In genomic region chr15:93656713-93657112, GRCm38 (mm10) we compare ENCODE assay signal across 19 mouse cellular contexts.
DNase-seq lines count a peak whose midpoint lies in the region; ATAC-seq and TF ChIP-seq lines count a peak whose summit lies in the region.
"Had no signal": no experiment of that assay in that cellular context is flagged by ENCODE, and none has a peak within 500 bp of the region (broad histone marks: within the 10 kb centered on the region; RNA-seq: fewer than 3 reads in every experiment).

No protein-coding gene starts in this region.

- H3K9me3 ChIP-seq in kidney, postnatal 0 days (replicated peaks; ENCODE audit: low read length): no peaks in the 10 kb centered on the region
- H3K9me3 ChIP-seq: kidney, embryonic 15.5 days; liver, embryonic 13.5 days had no signal

- H3K27me3 ChIP-seq in kidney, postnatal 0 days (ENCODE audit: insufficient read depth, low read length): no peaks in the 10 kb centered on the region
- H3K27me3 ChIP-seq in Patski (no peaks in the 10 kb centered on the region), myocyte (ENCODE audit: control insufficient read depth, insufficient read depth, insufficient read length) (no peaks in the 10 kb centered on the region)
- H3K27me3 ChIP-seq: kidney, embryonic 15.5 days; liver, embryonic 13.5 days had no signal

- TF ChIP-seq POLR2A in myocyte (IDR thresholded peaks at IDR 0.05; ENCODE audit: insufficient read length, low read depth): no peak

- no peaks in the 10 kb centered on the region for H3K79me2 ChIP-seq in myocyte (ENCODE audit: control insufficient read depth, insufficient read depth)

- H3K9ac ChIP-seq in kidney, postnatal 0 days (ENCODE audit: low read depth, low read length): no peak overlapping the region
- H3K9ac ChIP-seq: kidney, embryonic 15.5 days; liver, embryonic 13.5 days had no signal

- no peaks in the 10 kb centered on the region for H3K36me3 ChIP-seq in kidney, postnatal 0 days (ENCODE audit: insufficient read depth, low read length)
- H3K36me3 ChIP-seq in myocyte (ENCODE audit: control insufficient read depth, insufficient read depth): no peaks in the 10 kb centered on the region
- H3K36me3 ChIP-seq: kidney, embryonic 15.5 days; liver, embryonic 13.5 days had no signal

- H3K4me2 ChIP-seq in kidney, postnatal 0 days (ENCODE audit: low read length): no peak overlapping the region
- peak overlapping the region; percentile 33 for H3K4me2 ChIP-seq in myocyte (ENCODE audit: low read depth)
- H3K4me2 ChIP-seq: kidney, embryonic 15.5 days; liver, embryonic 13.5 days had no signal

- 55% methylated on average over 6 of the region's 6 CpGs for WGBS in kidney, postnatal 0 days

- POLR2A ChIA-PET in Patski (lab: Charles Lee): no interaction called here

- CTCF ChIA-PET in Patski (lab: Charles Lee): interaction anchor here (1.6 kb wide), 1 partner anchor 10 kb away, joined by 3 read pairs; no protein-coding TSS in a partner anchor

- no peak for TF ChIP-seq CTCF in kidney, postnatal 0 days (IDR thresholded peaks at IDR 0.05; ENCODE audit: low read depth)
- no peak for TF ChIP-seq CTCF in Patski (IDR thresholded peaks at IDR 0.05)

- DNase-seq in heart, adult 11 months: peak; percentile 46
- no peak for DNase-seq in heart, postnatal 36 days
- peak; percentile 32 for DNase-seq in kidney, postnatal 0 days (ENCODE audit: low spot score)
- no peak for DNase-seq in kidney, adult 11 months
- peak; percentile 49 for DNase-seq in Patski (ENCODE audit: low read depth, low spot score)
- no peak for DNase-seq in gastrocnemius, postnatal 10 days
- DNase-seq in spleen, postnatal 10 days (ENCODE audit: low spot score in 2 of 2): no peak
- DNase-seq: adrenal gland, postnatal 14 days; cerebellum, postnatal 10 days; gastrocnemius, postnatal 36 days; liver, embryonic 13.5 days; midbrain, embryonic 14.5 days; thymus, postnatal 14 days had no signal

- intact Hi-C loops in heart, postnatal 36 days (cut with DNase I): no loop called here

- ATAC-seq in kidney, postnatal 0 days (replicated peaks; ENCODE audit: low FRiP score, low read depth): no peak
- peak; percentile 42 for ATAC-seq in Patski
- ATAC-seq: forebrain, embryonic 16.5 days; hindbrain, embryonic 16.5 days had no signal

- H3K4me1 ChIP-seq in kidney, postnatal 0 days (replicated peaks; ENCODE audit: insufficient read depth, low read length): 0 out of 2 replicates have a peak, but pooled peaks cover 2% of the 10 kb centered on the region

- H3ac ChIP-seq in myocyte (ENCODE audit: control insufficient read depth, insufficient read length): no peak overlapping the region

- in situ Hi-C loops in Patski (cut with MboI; ENCODE audit: low pct_unique_long_range_greater_than_20kb): no loop called here

- no peak overlapping the region for H3K4me3 ChIP-seq in kidney, postnatal 0 days (replicated peaks; ENCODE audit: low read depth, low read length)
- H3K4me3 ChIP-seq in myocyte: no peak overlapping the region
- H3K4me3 ChIP-seq: kidney, embryonic 15.5 days; layer of hippocampus, adult 2 months; liver, embryonic 13.5 days had no signal

- no peak overlapping the region for H3K27ac ChIP-seq in kidney, postnatal 0 days
- H3K27ac ChIP-seq: kidney, embryonic 15.5 days; layer of hippocampus, adult 2 months; liver, embryonic 13.5 days; macrophage had no signal

TF ChIP-seq in myocyte, 11 proteins besides CTCF, POLR2A, EP300 and RAD21:
- TF ChIP-seq REST (IDR thresholded peaks at IDR 0.05; ENCODE audit: insufficient read depth, insufficient read length) (no peak), MYOD1 (IDR thresholded peaks at IDR 0.05; ENCODE audit: control insufficient read depth in 1 of 3, insufficient read length in 2 of 3, low read depth in 2 of 3) (no peak), MYOG (IDR thresholded peaks at IDR 0.05; ENCODE audit: control insufficient read depth in 1 of 3, insufficient read depth in 1 of 3, insufficient read length in 2 of 3, low read depth in 2 of 3) (no peak), MAX (IDR thresholded peaks at IDR 0.05; ENCODE audit: low read depth) (no peak), E2F4 (IDR thresholded peaks at IDR 0.05; ENCODE audit: insufficient read depth) (no peak), TCF12 (IDR thresholded peaks at IDR 0.05; ENCODE audit: insufficient read depth, poor library complexity, severe bottlenecking) (no peak), SRF (IDR thresholded peaks at IDR 0.05; ENCODE audit: control insufficient read depth, insufficient read length, low read depth) (no peak), CEBPB (IDR thresholded peaks at IDR 0.05; ENCODE audit: insufficient read depth, poor library complexity, severe bottlenecking) (no peak), POLR2AphosphoS2 (IDR thresholded peaks at IDR 0.05; ENCODE audit: insufficient read length, low read depth) (no peak), TCF3 (IDR thresholded peaks at IDR 0.05; ENCODE audit: insufficient read length, low read depth) (no peak), USF1 (IDR thresholded peaks at IDR 0.05; ENCODE audit: low read depth) (no peak)

Comparison
In these comparisons a context has a peak if more than half of its experiments do, and no peak if none do; other contexts are left out.
1. DNase-seq: peak in heart, adult 11 months (single experiment), kidney, postnatal 0 days (single experiment) and Patski (single experiment); none in heart, postnatal 36 days (0 of 2), kidney, adult 11 months (single experiment), gastrocnemius, postnatal 10 days (single experiment) and spleen, postnatal 10 days (0 of 2).